Mouse (Mus musculus): ENCODE data around the gene Dcp1a.

DNA sequence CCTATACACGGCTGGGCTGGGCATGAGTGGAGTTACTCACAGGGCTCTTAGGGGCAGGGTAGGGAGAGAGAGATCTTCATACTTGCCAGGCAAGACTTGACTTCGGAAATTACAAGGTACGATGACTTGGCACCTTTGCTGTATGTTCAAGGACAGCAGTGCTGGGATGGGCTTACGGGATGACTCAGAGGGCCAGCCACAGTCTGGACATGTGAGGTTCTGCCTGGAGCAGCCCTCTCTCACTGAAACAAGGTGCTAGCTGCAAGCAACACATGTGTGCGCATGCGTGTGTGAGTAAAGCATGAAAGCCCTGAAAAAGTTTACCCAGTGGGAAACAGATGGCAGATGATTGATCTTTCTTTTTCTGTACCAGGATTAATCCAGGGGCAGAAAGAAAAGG lies 52.6 kb downstream of the Dcp1a start:
- TF ChIP-seq CTCF (IDR thresholded peaks at IDR 0.05; ENCODE audit: borderline replicate concordance, control insufficient read depth, extremely low read depth, insufficient read depth, low read length, poor library complexity) (no peak), POLR2A (IDR thresholded peaks at IDR 0.05; ENCODE audit: control insufficient read depth, extremely low read depth, insufficient read depth, low read length, poor library complexity) (no peak)
